Mouse (Mus musculus) forebrain, embryonic 15.5 days (tissue): ENCODE results near the gene Cytl1. TPM values are rescaled to one million over a fixed set of nuclear protein-coding genes. Genes with fewer than 3 reads are reported as not detected.

Experiments used
- ATAC-seq: fragments of 200-750 bp; cut with Nextera tagmentation; replicated peaks from 2 replicates; pipeline ENCODE4 v1.8.0; 2017; ENCODE audit warnings: mild to moderate bottlenecking, moderate TSS enrichment, moderate library complexity
- H3K27ac ChIP-seq: fragments of 300-500 bp; sonication (generic); replicated peaks from 2 replicates; pipeline ENCODE4 v1.5.1; 2015; ENCODE audit warnings: mild to moderate bottlenecking, inconsistent platforms
- H3K27me3 ChIP-seq: fragments of 300-500 bp; sonication (generic); 2 replicates; pipeline ENCODE4 v1.6.1; 2015; ENCODE audit warnings: inconsistent platforms
- H3K36me3 ChIP-seq: fragments of 300-500 bp; sonication (generic); 2 replicates; pipeline ENCODE4 v1.6.1; 2015; ENCODE audit warnings: mild to moderate bottlenecking, inconsistent platforms
- H3K4me1 ChIP-seq: fragments of 300-500 bp; sonication (generic); 2 replicates; pipeline ENCODE4 v1.6.1; 2015; ENCODE audit warnings: inconsistent platforms
- H3K4me2 ChIP-seq: fragments of 300-500 bp; sonication (generic); replicated peaks from 2 replicates; pipeline ENCODE4 v1.6.1; 2015; ENCODE audit warnings: mild to moderate bottlenecking, inconsistent platforms
- H3K4me3 ChIP-seq: fragments of 300-500 bp; sonication (generic); 2 replicates; pipeline ENCODE4 v1.5.1; 2015; ENCODE audit warnings: mild to moderate bottlenecking, inconsistent platforms
- H3K9ac ChIP-seq: fragments of 300-500 bp; sonication (generic); replicated peaks from 2 replicates; pipeline ENCODE4 v1.6.1; 2015; ENCODE audit warnings: mild to moderate bottlenecking, inconsistent platforms
- H3K9me3 ChIP-seq: fragments of 300-500 bp; sonication (generic); 2 replicates; pipeline ENCODE4 v1.6.1; 2016; ENCODE audit warnings: inconsistent platforms
- WGBS: fragments of 180-500 bp; shearing (Covaris S2); methylation state at CpG from one replicate; pipeline ENCODE4 v1.1.7; 2015; ENCODE audit warnings: mixed read lengths; 5-methylcytosine and 5-hydroxymethylcytosine counted together
- polyA plus RNA-seq: library from polyadenylated mRNA; unstranded; fragments of >200 nt; fragmentation: Nextera tagmentation; extraction: Ambion mirVana; gene quantifications from 2 replicates; pipeline ENCODE4 v1.2.1, GENCODE M21; 2015

The Cytl1 gene
- polyA plus RNA-seq, 1 experiment from 2014 or later, result not detected

DNA sequence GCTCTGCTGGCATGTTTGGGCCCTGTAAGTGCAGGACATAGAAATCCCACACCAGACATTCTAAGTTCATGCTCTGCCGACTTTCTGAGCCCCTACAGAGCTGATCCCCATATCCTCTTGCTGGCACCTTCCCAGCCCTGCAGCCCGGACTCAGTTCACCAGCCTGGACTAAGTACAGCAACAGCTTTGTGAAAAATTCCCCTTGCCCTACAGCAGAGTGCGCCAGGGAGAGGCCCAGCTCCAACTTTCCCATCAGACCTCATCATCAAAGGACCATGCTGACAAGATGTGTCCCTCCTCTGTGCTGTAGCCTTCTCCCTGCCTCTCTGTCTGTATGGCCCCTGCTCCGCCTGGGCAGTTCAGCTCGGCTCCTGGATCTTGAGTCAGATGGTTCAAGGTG is 40.4 kb downstream of the Cytl1 start:
- H3K9ac ChIP-seq, result no peak overlapping the region
- no peak for ATAC-seq
- H3K4me2 ChIP-seq, result no peak overlapping the region
- H3K4me3 ChIP-seq, result no peak overlapping the region
- H3K27me3 ChIP-seq, result peaks cover 53% of the 10 kb centered on the region
- no peaks in the 10 kb centered on the region for H3K36me3 ChIP-seq
- H3K9me3 ChIP-seq, result no peaks in the 10 kb centered on the region
- WGBS, result 52% methylated on average over 5 of the region's 5 CpGs
- no peaks in the 10 kb centered on the region for H3K4me1 ChIP-seq
- H3K27ac ChIP-seq, result no peak overlapping the region

DNA sequence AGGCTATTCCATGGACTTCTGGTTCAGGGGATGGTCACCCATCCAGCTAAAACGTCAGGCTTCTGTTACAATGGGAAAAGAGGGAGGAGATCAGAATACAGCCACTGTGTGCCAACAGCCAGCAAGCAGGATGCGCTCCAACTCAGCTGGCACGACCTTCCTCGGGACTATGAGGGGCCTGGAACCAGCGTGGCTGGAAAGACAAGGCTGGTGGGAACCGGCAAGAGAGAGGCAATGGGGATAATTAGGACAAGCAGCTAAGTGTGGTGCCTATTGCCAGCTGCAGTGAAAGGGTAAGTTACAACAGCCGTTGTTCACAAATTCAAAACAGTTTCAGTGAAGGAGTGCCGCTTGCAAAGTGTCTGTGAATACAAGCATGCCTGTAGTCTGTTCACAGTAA is 48.0 kb downstream of the Cytl1 start:
- 30% methylated on average over 7 of the region's 8 CpGs for WGBS
- Histone ChIP-seq H3K27me3 (peaks cover 17% of the 10 kb centered on the region; the same call in 1 of the 2 replicates), H3K27ac (no peak overlapping the region), H3K36me3 (no peaks in the 10 kb centered on the region), H3K9ac (no peak overlapping the region), H3K9me3 (no peaks in the 10 kb centered on the region), H3K4me1 (peaks cover 3% of the 10 kb centered on the region; the same call in 1 of the 2 replicates), H3K4me2 (no peak overlapping the region), H3K4me3 (no peak overlapping the region)
- ATAC-seq, result no peak

DNA sequence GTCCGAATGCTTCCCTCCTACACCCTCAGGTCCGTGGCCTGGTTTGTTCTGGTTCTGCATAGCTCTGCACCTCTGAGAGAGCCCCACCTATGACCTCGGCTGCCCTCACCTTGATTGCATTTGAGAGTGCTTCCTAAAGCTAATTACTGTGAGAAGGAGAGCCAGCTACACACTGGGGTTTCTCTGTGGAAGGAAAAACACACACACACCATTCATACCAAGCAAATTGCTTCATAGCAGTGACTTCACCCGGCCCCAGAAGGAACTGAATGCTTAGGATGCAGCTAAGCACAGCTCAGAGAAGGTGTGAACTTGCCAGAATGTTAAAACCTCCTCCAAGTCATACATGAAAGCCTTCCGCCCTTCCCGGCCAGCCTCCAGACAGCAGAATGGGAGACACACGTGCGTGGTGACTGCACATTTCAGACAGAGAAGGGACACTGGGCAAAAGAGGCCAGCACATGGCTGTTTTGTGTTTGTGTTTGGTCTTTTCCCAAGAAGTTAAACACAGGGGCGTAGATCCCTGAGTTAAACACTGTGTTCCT is 49.6 kb downstream of the Cytl1 start:
- no peak overlapping the region for H3K4me2 ChIP-seq
- peaks cover 12% of the 10 kb centered on the region; the same call in 1 of the 2 replicates for H3K27me3 ChIP-seq
- WGBS, result 77% methylated on average over 9 of the region's 9 CpGs
- H3K27ac ChIP-seq, result no peak overlapping the region
- no peak overlapping the region for H3K4me3 ChIP-seq
- H3K9ac ChIP-seq, result no peak overlapping the region
- no peaks in the 10 kb centered on the region for H3K9me3 ChIP-seq
- H3K4me1 ChIP-seq, result peaks cover 3% of the 10 kb centered on the region; the same call in 1 of the 2 replicates
- ATAC-seq, result no peak
- no peaks in the 10 kb centered on the region for H3K36me3 ChIP-seq

Other genes with a start within 250 kb of the Cytl1 start
- 16.7 and 18.9 TPM in 2 replicates for gene Stk32b, start 18.3 kb upstream of the Cytl1 start, polyA plus RNA-seq
- 13.7 and 20.7 TPM in 2 replicates for gene Msx1, start 89.1 kb downstream of the Cytl1 start, polyA plus RNA-seq